Mouse (Mus musculus) erythroblast, embryonic 14.5 days (primary cell): ENCODE results near the gene Relt.

Experiments
- GATA1 ChIP-seq: IDR thresholded peaks from 2 replicates; pipeline ENCODE4 v1.6.1; 2012; ENCODE audit warnings: low read length, inconsistent platforms, mixed read lengths
- TAL1 ChIP-seq: IDR thresholded peaks from 3 replicates; pipeline ENCODE4 v1.6.1; 2012; ENCODE audit warnings: low read length, inconsistent platforms, mixed read lengths

DNA sequence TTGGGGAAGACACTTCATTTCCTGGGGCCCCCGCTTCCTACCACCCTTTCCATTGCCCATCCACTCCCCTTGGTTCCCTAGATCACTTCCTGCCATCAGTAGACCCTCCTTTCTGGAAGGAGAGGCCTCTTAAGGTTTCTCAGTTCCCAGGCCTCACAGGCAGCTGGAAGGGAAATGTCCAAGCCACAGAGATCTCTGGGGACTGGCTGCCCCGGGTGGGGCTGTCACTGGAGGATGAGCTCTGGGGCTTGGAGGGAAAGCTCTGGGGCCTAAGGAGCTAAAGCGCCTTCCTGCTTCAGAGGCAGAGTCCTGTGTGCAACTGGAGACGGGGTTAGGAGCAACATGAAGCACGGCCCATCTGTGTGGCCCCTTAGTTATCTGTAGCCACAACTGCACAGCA is 41.4 kb upstream of the Relt start:
- TF ChIP-seq GATA1 = no peak
- no peak for TF ChIP-seq TAL1
